Mouse (Mus musculus): ENCODE results near the gene Myadml2. TPM values are rescaled to one million over a fixed set of nuclear protein-coding genes. Genes with fewer than 3 reads are reported as not detected.
"Not testable (repeated sequence)": the region's sequence is repeated elsewhere in the genome, so short reads cannot be mapped to it uniquely, and the experiment has no call there.

The Myadml2 gene
- polyA plus RNA-seq, 2 experiments, result 0.07 to 0.67 TPM

DNA sequence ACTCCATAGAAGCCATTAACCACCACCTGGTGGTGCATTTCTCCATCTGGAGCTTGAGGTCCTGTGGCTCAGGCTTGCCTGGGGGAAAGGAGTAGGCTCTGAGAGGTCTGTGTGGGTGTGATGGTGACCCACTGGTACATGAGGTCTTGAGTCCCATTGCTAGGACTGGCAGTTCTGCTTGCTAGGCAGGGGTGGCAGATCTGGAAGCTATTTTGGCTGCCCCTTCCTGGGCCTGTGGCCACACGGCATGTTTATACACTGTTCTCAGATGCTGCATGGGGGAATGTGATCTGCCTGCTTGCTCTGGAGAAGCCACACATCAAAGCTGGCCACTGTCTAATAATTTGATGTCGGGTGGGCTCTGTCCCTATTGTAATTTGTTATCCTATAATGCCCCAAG lies 36.1 kb upstream of the Myadml2 start:
- 70% methylated on average over 2 of the region's 2 CpGs for WGBS (ENCODE audit: insufficient replicate concordance)
- no peak for TF ChIP-seq CTCF (IDR thresholded peaks at IDR 0.05; ENCODE audit: low read depth)
- no peak for TF ChIP-seq EP300 (IDR thresholded peaks at IDR 0.05; ENCODE audit: low read depth)
- H3K9ac ChIP-seq (replicated peaks), result no peak overlapping the region

DNA sequence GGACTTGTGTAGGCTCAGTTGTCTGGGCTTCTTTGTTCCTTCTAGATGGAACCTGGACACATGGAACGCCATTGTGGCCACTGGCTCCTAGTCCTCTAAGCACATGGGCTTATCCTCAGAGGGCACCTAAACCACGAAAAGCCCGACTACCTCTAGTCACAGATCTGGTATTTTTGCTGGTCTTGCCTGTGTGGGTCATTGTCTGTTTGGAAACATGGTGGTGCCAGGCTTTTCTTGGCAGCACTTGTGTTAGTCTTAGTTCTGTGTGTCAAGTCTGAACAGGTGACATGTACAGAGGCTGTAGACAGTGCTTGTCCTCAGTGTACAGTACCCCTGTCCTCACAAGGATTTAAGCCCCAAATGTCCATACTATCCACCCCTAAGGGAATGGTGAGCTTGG lies 35.6 kb upstream of the Myadml2 start:
- Histone ChIP-seq H3K4me1 (replicated peaks; ENCODE audit: control insufficient read depth in 2 of 2, insufficient read depth in 2 of 2, low read length in 1 of 2) (no peaks in the 10 kb centered on the region), H3K4me3 (ENCODE audit: insufficient read depth in 1 of 2, low read depth in 2 of 2, low read length in 2 of 2) (no peak overlapping the region), H3K27me3 (ENCODE audit: control insufficient read depth, insufficient read depth, low read length) (no peaks in the 10 kb centered on the region), H3K9me3 (ENCODE audit: control insufficient read depth, low read length) (no peaks in the 10 kb centered on the region), H3K4me2 (ENCODE audit: low read depth) (no peak overlapping the region), H3K36me3 (replicated peaks; ENCODE audit: control insufficient read depth, insufficient read depth, low read depth) (peaks cover 5% of the 10 kb centered on the region), H3K27ac (no peak overlapping the region), H3K9ac (replicated peaks) (no peak overlapping the region)
- 59% methylated on average over 3 of the region's 3 CpGs for WGBS (ENCODE audit: insufficient replicate concordance)
- DNase-seq (ENCODE audit: low read depth in 3 of 3, low spot score in 3 of 3) (no peak), ATAC-seq (ENCODE audit: insufficient read depth) (no peak)
- TF ChIP-seq EP300 (IDR thresholded peaks at IDR 0.05; ENCODE audit: low read depth) (no peak), CTCF (IDR thresholded peaks at IDR 0.05; ENCODE audit: low read depth) (no peak)

More for the DNA sequence above, 36.1 kb upstream of the Myadml2 start:
- H3K4me1 ChIP-seq (replicated peaks; ENCODE audit: control insufficient read depth in 2 of 2, insufficient read depth in 2 of 2, low read length in 1 of 2), result no peaks in the 10 kb centered on the region
- H3K27ac ChIP-seq, result no peak overlapping the region
- DNase-seq (ENCODE audit: low read depth in 3 of 3, low spot score in 3 of 3), result no peak
- peaks cover 3% of the 10 kb centered on the region for H3K36me3 ChIP-seq (replicated peaks; ENCODE audit: control insufficient read depth, insufficient read depth, low read depth)
- H3K9me3 ChIP-seq (ENCODE audit: control insufficient read depth, low read length), result no peaks in the 10 kb centered on the region
- ATAC-seq (ENCODE audit: insufficient read depth), result no peak
- H3K4me3 ChIP-seq (ENCODE audit: insufficient read depth in 1 of 2, low read depth in 2 of 2, low read length in 2 of 2), result no peak overlapping the region
- no peak overlapping the region for H3K4me2 ChIP-seq (ENCODE audit: low read depth)
- H3K27me3 ChIP-seq (ENCODE audit: control insufficient read depth, insufficient read depth, low read length), result no peaks in the 10 kb centered on the region

DNA sequence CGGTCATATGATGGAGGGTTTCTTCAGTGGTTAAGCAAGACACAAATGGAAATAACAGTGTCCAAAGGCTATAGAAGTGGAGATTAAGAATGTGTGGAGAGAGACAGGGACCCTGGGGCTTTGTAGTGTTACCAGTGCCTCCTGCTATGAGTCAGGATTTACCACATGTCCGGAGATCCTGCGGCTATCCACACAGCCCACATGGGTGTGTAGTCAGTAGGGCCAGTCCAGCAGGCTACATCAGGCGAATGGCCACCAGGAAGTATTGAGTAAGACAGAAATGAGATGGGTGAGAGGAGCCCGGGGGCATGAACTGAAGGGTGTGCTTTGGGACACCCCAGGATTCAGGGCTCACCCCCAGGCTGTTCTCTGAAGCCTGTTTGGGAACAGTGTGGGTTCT lies 34.7 kb upstream of the Myadml2 start:
- no peak overlapping the region for H3K4me3 ChIP-seq (ENCODE audit: insufficient read depth in 1 of 2, low read depth in 2 of 2, low read length in 2 of 2)
- peaks cover 9% of the 10 kb centered on the region for H3K36me3 ChIP-seq (replicated peaks; ENCODE audit: control insufficient read depth, insufficient read depth, low read depth)
- H3K4me2 ChIP-seq (ENCODE audit: low read depth), result no peak overlapping the region
- H3K9me3 ChIP-seq (ENCODE audit: control insufficient read depth, low read length), result no peaks in the 10 kb centered on the region
- no peak overlapping the region for H3K9ac ChIP-seq (replicated peaks)
- 76% methylated on average over 5 of the region's 5 CpGs for WGBS (ENCODE audit: insufficient replicate concordance)
- TF ChIP-seq CTCF (IDR thresholded peaks at IDR 0.05; ENCODE audit: low read depth) (no peak), EP300 (IDR thresholded peaks at IDR 0.05; ENCODE audit: low read depth) (no peak)
- no peak for DNase-seq (ENCODE audit: low read depth in 3 of 3, low spot score in 3 of 3)
- no peak overlapping the region for H3K27ac ChIP-seq
- no peaks in the 10 kb centered on the region for H3K4me1 ChIP-seq (replicated peaks; ENCODE audit: control insufficient read depth in 2 of 2, insufficient read depth in 2 of 2, low read length in 1 of 2)
- H3K27me3 ChIP-seq (ENCODE audit: control insufficient read depth, insufficient read depth, low read length), result no peaks in the 10 kb centered on the region
- no peak for ATAC-seq (ENCODE audit: insufficient read depth)

DNA sequence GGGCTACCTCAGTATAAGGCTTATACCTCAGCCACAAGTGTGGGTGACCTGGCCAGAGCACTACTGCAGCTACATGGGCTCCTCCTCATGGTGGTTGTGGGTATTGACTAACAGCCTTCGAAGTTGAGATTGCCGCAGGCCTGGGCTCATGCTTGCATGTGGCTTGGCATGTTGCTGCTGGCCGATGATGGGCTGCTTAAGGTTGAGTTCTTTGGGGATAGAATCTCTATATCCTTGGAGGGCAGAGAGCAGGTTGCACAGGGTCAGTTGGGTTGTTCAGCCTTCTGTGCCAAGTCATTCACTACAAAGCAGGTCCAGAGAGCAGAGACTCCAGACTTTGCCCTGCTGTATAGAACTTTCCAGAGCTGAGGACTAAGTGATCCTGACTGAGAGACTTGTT lies 32.0 kb upstream of the Myadml2 start:
- H3K4me1 ChIP-seq (replicated peaks; ENCODE audit: control insufficient read depth in 2 of 2, insufficient read depth in 2 of 2, low read length in 1 of 2), result peaks cover 0 to 2% of the 10 kb centered on the region in 2 experiments; a peak in 1 of 4 replicates
- no peak overlapping the region for H3K4me2 ChIP-seq (ENCODE audit: low read depth)
- H3K9ac ChIP-seq (replicated peaks), result no peak overlapping the region
- no peak overlapping the region for H3K27ac ChIP-seq
- TF ChIP-seq EP300 (IDR thresholded peaks at IDR 0.05; ENCODE audit: low read depth) (no peak), CTCF (IDR thresholded peaks at IDR 0.05; ENCODE audit: low read depth) (peak; percentile 77)
- 67% methylated on average over 3 of the region's 3 CpGs for WGBS (ENCODE audit: insufficient replicate concordance)
- no peaks in the 10 kb centered on the region for H3K9me3 ChIP-seq (ENCODE audit: control insufficient read depth, low read length)
- DNase-seq (ENCODE audit: low read depth in 3 of 3, low spot score in 3 of 3) (no peak), ATAC-seq (ENCODE audit: insufficient read depth) (0 out of 2 replicates have a peak, but pooled peaks have one; percentile 36)
- H3K4me3 ChIP-seq (ENCODE audit: insufficient read depth in 1 of 2, low read depth in 2 of 2, low read length in 2 of 2), result no peak overlapping the region
- peaks cover 5% of the 10 kb centered on the region for H3K36me3 ChIP-seq (replicated peaks; ENCODE audit: control insufficient read depth, insufficient read depth, low read depth)
- no peaks in the 10 kb centered on the region for H3K27me3 ChIP-seq (ENCODE audit: control insufficient read depth, insufficient read depth, low read length)

DNA sequence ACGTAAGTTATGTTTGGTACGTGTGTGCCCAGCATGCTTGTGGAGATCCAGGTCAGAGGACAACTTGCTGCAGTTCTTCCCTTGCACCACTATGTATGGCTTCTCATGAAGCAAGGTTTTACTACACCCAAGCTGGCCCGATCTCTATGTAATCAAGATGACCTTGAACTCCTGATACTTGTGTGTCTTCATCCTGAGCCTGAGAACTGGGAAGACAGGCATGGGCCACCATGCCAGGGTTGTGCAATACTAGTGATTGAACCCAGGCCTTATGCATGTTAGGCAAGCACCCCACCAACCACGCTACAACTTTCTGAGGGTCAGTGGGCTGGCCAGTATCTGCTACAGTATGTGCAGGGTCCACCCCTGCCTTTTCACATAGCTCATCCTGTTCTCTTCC lies 29.0 kb upstream of the Myadml2 start:
- TF ChIP-seq EP300 (IDR thresholded peaks at IDR 0.05; ENCODE audit: low read depth) (no peak), CTCF (IDR thresholded peaks at IDR 0.05; ENCODE audit: low read depth) (no peak)
- Histone ChIP-seq H3K9ac (replicated peaks) (no peak overlapping the region), H3K27me3 (ENCODE audit: control insufficient read depth, insufficient read depth, low read length) (no peaks in the 10 kb centered on the region), H3K4me2 (ENCODE audit: low read depth) (no peak overlapping the region), H3K9me3 (ENCODE audit: control insufficient read depth, low read length) (no peaks in the 10 kb centered on the region), H3K4me1 (replicated peaks; ENCODE audit: control insufficient read depth in 2 of 2, insufficient read depth in 2 of 2, low read length in 1 of 2) (peaks cover 11 to 16% of the 10 kb centered on the region in 2 experiments), H3K27ac (no peak overlapping the region), H3K4me3 (ENCODE audit: insufficient read depth in 1 of 2, low read depth in 2 of 2, low read length in 2 of 2) (no peak overlapping the region), H3K36me3 (replicated peaks; ENCODE audit: control insufficient read depth, insufficient read depth, low read depth) (peaks cover 5% of the 10 kb centered on the region)
- DNase-seq (ENCODE audit: low read depth in 3 of 3, low spot score in 3 of 3) (no peak), ATAC-seq (ENCODE audit: insufficient read depth) (no peak)
- WGBS (ENCODE audit: insufficient replicate concordance), result 78% methylated on average over 4 of the region's 4 CpGs

DNA sequence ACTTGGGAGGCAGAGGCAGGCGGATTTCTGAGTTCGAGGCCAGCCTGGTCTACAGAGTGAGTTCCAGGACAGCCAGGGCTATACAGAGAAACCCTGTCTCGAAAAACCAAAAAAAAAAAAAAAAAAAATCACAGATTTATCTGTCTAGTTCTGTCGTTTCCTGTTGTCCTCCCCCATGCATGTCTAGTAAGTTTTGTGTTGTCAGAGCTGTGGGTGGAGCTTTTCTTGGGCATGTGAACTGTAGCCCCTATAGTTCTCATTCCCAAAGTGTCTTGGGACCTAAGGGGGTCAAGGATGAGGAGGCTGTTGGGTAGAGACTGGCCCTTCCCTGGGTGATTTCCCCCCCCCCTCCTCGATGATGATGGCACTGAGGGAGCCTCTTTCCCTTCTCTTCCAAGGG lies 27.9 kb upstream of the Myadml2 start:
- H3K4me3 ChIP-seq (ENCODE audit: insufficient read depth in 1 of 2, low read depth in 2 of 2, low read length in 2 of 2); H3K27ac ChIP-seq; H3K27me3 ChIP-seq (ENCODE audit: control insufficient read depth, insufficient read depth, low read length); H3K36me3 ChIP-seq (replicated peaks; ENCODE audit: control insufficient read depth, insufficient read depth, low read depth); DNase-seq (ENCODE audit: low read depth in 3 of 3, low spot score in 3 of 3); ATAC-seq (ENCODE audit: insufficient read depth); H3K4me2 ChIP-seq (ENCODE audit: low read depth); H3K9ac ChIP-seq (replicated peaks); H3K9me3 ChIP-seq (ENCODE audit: control insufficient read depth, low read length): not testable (repeated sequence)
- WGBS (ENCODE audit: insufficient replicate concordance), result 54% methylated on average over 5 of the region's 5 CpGs
- H3K4me1 ChIP-seq (replicated peaks; ENCODE audit: control insufficient read depth in 2 of 2, insufficient read depth in 2 of 2, low read length in 1 of 2), result peaks cover 11 to 16% of the 10 kb centered on the region in 2 experiments

All from liver, embryonic 14.5 days (tissue).